ENCODE assay signal across 17 mouse cellular contexts in genomic region chr10:97587159-97587558, GRCm38 (mm10). TPM values are rescaled to one million over a fixed set of nuclear protein-coding genes. Genes with fewer than 3 reads are reported as not detected.
A peak's percentile ranks its signal among the peaks of the same experiment; 100 is the strongest.
DNase-seq lines count a peak whose midpoint lies in the region; ATAC-seq and TF ChIP-seq lines count a peak whose summit lies in the region.
"Had no signal": no experiment of that assay in that cellular context is flagged by ENCODE, and none has a peak within 500 bp of the region (broad histone marks: within the 10 kb centered on the region; RNA-seq: fewer than 3 reads in every experiment).

No protein-coding gene starts in this region.

- 69% methylated on average over 5 of the region's 5 CpGs for WGBS in heart, embryonic 11.5 days (ENCODE audit: insufficient replicate concordance)
- whole genome bisulfite sequencing in lung, embryonic 15.5 days = 36% methylated on average over 5 of the region's 5 CpGs
- 54% methylated on average over 5 of the region's 5 CpGs for WGBS in lung, adult 2 months
- 30% methylated on average over 5 of the region's 5 CpGs for WGBS in stomach, embryonic 14.5 days
- WGBS in forebrain, embryonic 15.5 days = 65% methylated on average over 5 of the region's 5 CpGs

- ATAC-seq in heart, embryonic 11.5 days (replicated peaks; ENCODE audit: insufficient number of reproducible peaks, low FRiP score, low TSS enrichment) = no peak
- peak; percentile 76; the same call in 1 of the 2 replicates for ATAC-seq in lung, embryonic 15.5 days (ENCODE audit: borderline replicate concordance, extremely low read depth, low FRiP score, low TSS enrichment)
- ATAC-seq in stomach, embryonic 14.5 days (ENCODE audit: insufficient number of reproducible peaks, insufficient read depth, low FRiP score, low read depth) = no peak
- ATAC-seq in forebrain, embryonic 15.5 days (replicated peaks) = no peak
- ATAC-seq: activated CD4-positive, CD25-positive, alpha-beta regulatory T cell, adult 4 months; forebrain, postnatal 0 days had no signal

- no peaks in the 10 kb centered on the region for H3K9me3 ChIP-seq in heart, embryonic 11.5 days (replicated peaks; ENCODE audit: control insufficient read depth, low read length)
- no peaks in the 10 kb centered on the region for H3K9me3 ChIP-seq in lung, embryonic 15.5 days
- no peaks in the 10 kb centered on the region for H3K9me3 ChIP-seq in stomach, embryonic 14.5 days (ENCODE audit: control insufficient read depth, low read depth, low read length)
- no peaks in the 10 kb centered on the region for H3K9me3 ChIP-seq in forebrain, embryonic 15.5 days
- H3K9me3 ChIP-seq: embryonic facial prominence, embryonic 15.5 days; hindbrain, embryonic 10.5 days; limb, embryonic 12.5 days had no signal

- no peaks in the 10 kb centered on the region for H3K36me3 ChIP-seq in heart, embryonic 11.5 days (ENCODE audit: control insufficient read depth, insufficient read depth, low read length)
- H3K36me3 ChIP-seq in lung, embryonic 15.5 days = no peaks in the 10 kb centered on the region
- no peaks in the 10 kb centered on the region for H3K36me3 ChIP-seq in stomach, embryonic 14.5 days (ENCODE audit: control insufficient read depth, insufficient read depth, low read length)
- no peaks in the 10 kb centered on the region for H3K36me3 ChIP-seq in forebrain, embryonic 15.5 days
- H3K36me3 ChIP-seq: embryonic facial prominence, embryonic 15.5 days; hindbrain, embryonic 10.5 days; limb, embryonic 12.5 days had no signal

- no peaks in the 10 kb centered on the region for H3K27me3 ChIP-seq in heart, embryonic 11.5 days (ENCODE audit: control insufficient read depth, insufficient read depth, low read length)
- no peaks in the 10 kb centered on the region for H3K27me3 ChIP-seq in lung, embryonic 15.5 days
- H3K27me3 ChIP-seq in stomach, embryonic 14.5 days (ENCODE audit: control insufficient read depth, insufficient read depth, low read length) = no peaks in the 10 kb centered on the region
- no peaks in the 10 kb centered on the region for H3K27me3 ChIP-seq in forebrain, embryonic 15.5 days
- H3K27me3 ChIP-seq: embryonic facial prominence, embryonic 15.5 days; limb, embryonic 12.5 days had no signal

- no peak for TF ChIP-seq CTCF in lung, adult 2 months (IDR thresholded peaks at IDR 0.05; ENCODE audit: insufficient read depth, low read length)

- no peak for TF ChIP-seq POLR2A in lung, adult 2 months (IDR thresholded peaks at IDR 0.05; ENCODE audit: borderline replicate concordance, extremely low read depth, low read depth, low read length)

- H3K4me3 ChIP-seq in heart, embryonic 11.5 days (ENCODE audit: low read depth, low read length) = no peak overlapping the region
- H3K4me3 ChIP-seq in lung, embryonic 15.5 days = no peak overlapping the region
- no peak overlapping the region for H3K4me3 ChIP-seq in lung, adult 2 months (replicated peaks; ENCODE audit: extremely low read depth, low read depth, low read length)
- no peak overlapping the region for H3K4me3 ChIP-seq in stomach, embryonic 14.5 days (ENCODE audit: low read depth, low read length)
- H3K4me3 ChIP-seq in forebrain, embryonic 15.5 days = no peak overlapping the region
- H3K4me3 ChIP-seq: embryonic facial prominence, embryonic 15.5 days; hindbrain, embryonic 10.5 days; limb, embryonic 12.5 days had no signal

- intact Hi-C loops in heart, postnatal 10 days (cut with DNase I) = no loop called here

- no peak overlapping the region for H3K27ac ChIP-seq in heart, embryonic 11.5 days (ENCODE audit: low read depth, low read length)
- H3K27ac ChIP-seq in lung, embryonic 15.5 days = peak overlapping the region; percentile 61
- H3K27ac ChIP-seq in stomach, embryonic 14.5 days (ENCODE audit: low read length) = peak overlapping the region; percentile 79; the same call in 1 of the 2 replicates
- H3K27ac ChIP-seq in forebrain, embryonic 15.5 days (replicated peaks) = no peak overlapping the region
- H3K27ac ChIP-seq: embryonic facial prominence, embryonic 15.5 days; hindbrain, embryonic 10.5 days; limb, embryonic 12.5 days had no signal

- no peaks in the 10 kb centered on the region for H3K4me1 ChIP-seq in heart, embryonic 11.5 days (ENCODE audit: control insufficient read depth, insufficient read depth, low read length)
- H3K4me1 ChIP-seq in lung, embryonic 15.5 days = peaks cover 16% of the 10 kb centered on the region
- no peaks in the 10 kb centered on the region for H3K4me1 ChIP-seq in lung, adult 2 months (ENCODE audit: control insufficient read depth, insufficient read depth, low read length)
- H3K4me1 ChIP-seq in stomach, embryonic 14.5 days (ENCODE audit: control insufficient read depth, insufficient read depth, low read length) = peaks cover 14% of the 10 kb centered on the region; the same call in 1 of the 2 replicates
- H3K4me1 ChIP-seq in forebrain, embryonic 15.5 days = no peaks in the 10 kb centered on the region
- H3K4me1 ChIP-seq: hindbrain, embryonic 10.5 days had no signal

- no peak overlapping the region for H3K4me2 ChIP-seq in heart, embryonic 11.5 days
- H3K4me2 ChIP-seq in lung, embryonic 15.5 days = no peak overlapping the region
- H3K4me2 ChIP-seq in stomach, embryonic 14.5 days (replicated peaks; ENCODE audit: low read depth, low read length) = no peak overlapping the region
- H3K4me2 ChIP-seq in forebrain, embryonic 15.5 days (replicated peaks) = no peak overlapping the region
- H3K4me2 ChIP-seq: embryonic facial prominence, embryonic 15.5 days; limb, embryonic 12.5 days had no signal

- peak; percentile 92 for DNase-seq in heart, adult 11 months
- DNase-seq in lung, adult 2 months = no peak
- DNase-seq in heart, postnatal 10 days = peak; percentile 70 to 72
- no peak for DNase-seq in left cerebral cortex, adult 9 months (ENCODE audit: low spot score in 2 of 2)
- DNase-seq: cerebellum, postnatal 10 days; forebrain, postnatal 0 days; kidney, adult 2 months had no signal

- no peak overlapping the region for H3K9ac ChIP-seq in heart, embryonic 11.5 days (ENCODE audit: low read depth, low read length)
- no peak overlapping the region for H3K9ac ChIP-seq in lung, embryonic 15.5 days
- H3K9ac ChIP-seq in stomach, embryonic 14.5 days (replicated peaks; ENCODE audit: low read depth, low read length) = no peak overlapping the region
- no peak overlapping the region for H3K9ac ChIP-seq in forebrain, embryonic 15.5 days (replicated peaks)
- H3K9ac ChIP-seq: embryonic facial prominence, embryonic 15.5 days; forebrain, postnatal 0 days; limb, embryonic 12.5 days had no signal

RNA-seq across cellular contexts. Expression of gene Kera, which starts 19.5 kb away (rescaled TPM):
- 0.07 TPM in 1 of 2 replicates, not detected in the other for polyA plus RNA-seq in heart, embryonic 11.5 days (2014; fragmentation: Nextera tagmentation; extraction: Ambion mirVana)
- polyA plus RNA-seq in lung, embryonic 15.5 days (2015; fragmentation: Nextera tagmentation; extraction: Ambion mirVana) = 0.19 and 0.29 TPM in 2 replicates
- polyA plus RNA-seq in lung, adult 2 months (2012; rRNA removed) = not detected in 2 replicates
- not detected for total RNA-seq in heart, postnatal 10 days (2021)
- polyA plus RNA-seq in stomach, embryonic 14.5 days (2014; fragmentation: Nextera tagmentation; extraction: Ambion mirVana) = 1.7 and 1.8 TPM in 2 replicates
- polyA plus RNA-seq in forebrain, embryonic 15.5 days (2015; fragmentation: Nextera tagmentation; extraction: Ambion mirVana) = not detected in 2 replicates
- total RNA-seq: forebrain, postnatal 0 days; MEL had no signal
- polyA plus RNA-seq: activated CD4-positive, CD25-positive, alpha-beta regulatory T cell, adult 4 months; kidney, adult 2 months had no signal

RNA-seq across cellular contexts. Expression of gene Lum, which starts 22.2 kb away (rescaled TPM):
- polyA plus RNA-seq in heart, embryonic 11.5 days (2014; fragmentation: Nextera tagmentation; extraction: Ambion mirVana) = 26.2 and 26.4 TPM in 2 replicates
- polyA plus RNA-seq in lung, embryonic 15.5 days (2015; fragmentation: Nextera tagmentation; extraction: Ambion mirVana) = 43.9 and 53.6 TPM in 2 replicates
- polyA plus RNA-seq in lung, adult 2 months (2012; rRNA removed) = 5.0 and 12.5 TPM in 2 replicates
- total RNA-seq in heart, postnatal 10 days (2021) = 100 to 1,000 TPM; 137 to 148 TPM
- polyA plus RNA-seq in stomach, embryonic 14.5 days (2014; fragmentation: Nextera tagmentation; extraction: Ambion mirVana) = 320 and 332 TPM in 2 replicates
- polyA plus RNA-seq in forebrain, embryonic 15.5 days (2015; fragmentation: Nextera tagmentation; extraction: Ambion mirVana) = 12.7 and 14.8 TPM in 2 replicates
- total RNA-seq: MEL had no signal
- polyA plus RNA-seq: activated CD4-positive, CD25-positive, alpha-beta regulatory T cell, adult 4 months had no signal

RNA-seq across cellular contexts. Expression of gene Epyc, which starts 56.7 kb away (rescaled TPM):
- polyA plus RNA-seq in heart, embryonic 11.5 days (2014; fragmentation: Nextera tagmentation; extraction: Ambion mirVana) = 0.23 and 0.30 TPM in 2 replicates
- 0.91 and 0.94 TPM in 2 replicates for polyA plus RNA-seq in lung, embryonic 15.5 days (2015; fragmentation: Nextera tagmentation; extraction: Ambion mirVana)
- polyA plus RNA-seq in lung, adult 2 months (2012; rRNA removed) = 0.11 TPM in 1 of 2 replicates, not detected in the other
- total RNA-seq in heart, postnatal 10 days (2021) = under 1 TPM; 0.29 to 0.45 TPM
- polyA plus RNA-seq in stomach, embryonic 14.5 days (2014; fragmentation: Nextera tagmentation; extraction: Ambion mirVana) = 0.91 and 1.2 TPM in 2 replicates
- polyA plus RNA-seq in forebrain, embryonic 15.5 days (2015; fragmentation: Nextera tagmentation; extraction: Ambion mirVana) = 0.31 and 0.83 TPM in 2 replicates
- total RNA-seq: layer of hippocampus, postnatal 14 days; MEL had no signal
- polyA plus RNA-seq: activated CD4-positive, CD25-positive, alpha-beta regulatory T cell, adult 4 months had no signal

Comparison
In these comparisons a context has a peak if more than half of its experiments do, and no peak if none do; other contexts are left out.
1. DNase-seq: peak in heart, adult 11 months (single experiment) and heart, postnatal 10 days (2 of 2); none in lung, adult 2 months (single experiment) and left cerebral cortex, adult 9 months (0 of 2).
2. H3K27ac ChIP-seq: peak in lung, embryonic 15.5 days (single experiment) and stomach, embryonic 14.5 days (single experiment); none in heart, embryonic 11.5 days (single experiment) and forebrain, embryonic 15.5 days (single experiment).